Mouse (Mus musculus) yolk sac, embryonic 10.5 days (tissue): ENCODE measurements around the gene Ddx59.

Source experiments
- DNase-seq: peaks from one replicate; pipeline ENCODE4 v3.0.0-alpha.2; 2017; ENCODE audit warnings: low spot score

Ddx59 gene

GRCm38 (mm10) chr1:136449541-136449940, 34.5 kb downstream of the Ddx59 start:
- DNase-seq: no peak

- DNase-seq: no peak
These were observed 35.1 kb downstream of the Ddx59 start for GRCm38 (mm10) chr1:136450206-136450605.

- no peak for DNase-seq
These were observed 37.4 kb downstream of the Ddx59 start for GRCm38 (mm10) chr1:136452421-136452820.

GRCm38 (mm10) chr1:136455756-136456585, 40.9 kb downstream of the Ddx59 start:
- no peak for DNase-seq

- no peak for DNase-seq
These were observed 41.7 kb downstream of the Ddx59 start for GRCm38 (mm10) chr1:136456741-136457140.

- DNase-seq: no peak
These were observed 42.3 kb downstream of the Ddx59 start for GRCm38 (mm10) chr1:136457403-136457802.

GRCm38 (mm10) chr1:136458691-136459245, 43.7 kb downstream of the Ddx59 start:
- DNase-seq: no peak

- DNase-seq: no peak
These were observed 47.4 kb downstream of the Ddx59 start for GRCm38 (mm10) chr1:136462443-136462842.

GRCm38 (mm10) chr1:136465168-136465567, 50.1 kb downstream of the Ddx59 start:
- no peak for DNase-seq

- peak; percentile 97 for DNase-seq
These were observed 51.2 kb downstream of the Ddx59 start, which contains the start of gene Kif14 for GRCm38 (mm10) chr1:136466143-136466811. Gene Kif14 (plus strand): TSS chr1:136466343.

GRCm38 (mm10) chr1:136469408-136469807, 54.3 kb downstream of the Ddx59 start:
- DNase-seq: no peak

- DNase-seq: peak; percentile 38
These were observed 55.4 kb downstream of the Ddx59 start for GRCm38 (mm10) chr1:136470471-136470870.
